Mouse (Mus musculus) right cerebral cortex, adult 2 months (tissue): ENCODE results near the gene Enc1.

Experiments used
- DNase-seq, 2 experiments: peaks; one replicate each; pipeline ENCODE4 v3.0.0; 2021 to 2022; ENCODE audit warnings: low spot score in 2 of 2

Enc1 gene

GRCm38 (mm10) chr13:97290747-97291146, 49.8 kb downstream of the Enc1 start:
- no peak for DNase-seq

- no peak for DNase-seq
Observed at GRCm38 (mm10) chr13:97291354-97291753, 50.4 kb downstream of the Enc1 start.

DNA sequence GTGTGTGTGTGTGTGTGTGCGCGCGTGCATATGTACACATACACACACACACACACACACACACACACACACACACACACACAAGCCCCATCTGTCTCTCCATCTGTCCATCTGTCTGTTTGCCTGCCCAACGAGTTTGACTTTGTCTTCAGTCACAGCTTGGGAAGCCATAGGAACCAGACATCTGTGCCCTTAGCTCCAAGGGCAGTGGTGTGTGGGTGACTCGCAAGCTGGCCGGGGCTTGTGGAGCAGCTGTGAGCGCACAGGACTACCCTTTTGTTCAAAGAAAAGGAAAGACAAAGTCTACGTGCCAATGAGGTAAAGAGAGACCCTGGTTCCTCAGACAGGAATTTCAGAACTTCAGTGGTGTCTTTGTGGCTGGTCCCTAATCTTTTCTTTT, 51.1 kb downstream of the Enc1 start:
- DNase-seq, result no peak

DNA sequence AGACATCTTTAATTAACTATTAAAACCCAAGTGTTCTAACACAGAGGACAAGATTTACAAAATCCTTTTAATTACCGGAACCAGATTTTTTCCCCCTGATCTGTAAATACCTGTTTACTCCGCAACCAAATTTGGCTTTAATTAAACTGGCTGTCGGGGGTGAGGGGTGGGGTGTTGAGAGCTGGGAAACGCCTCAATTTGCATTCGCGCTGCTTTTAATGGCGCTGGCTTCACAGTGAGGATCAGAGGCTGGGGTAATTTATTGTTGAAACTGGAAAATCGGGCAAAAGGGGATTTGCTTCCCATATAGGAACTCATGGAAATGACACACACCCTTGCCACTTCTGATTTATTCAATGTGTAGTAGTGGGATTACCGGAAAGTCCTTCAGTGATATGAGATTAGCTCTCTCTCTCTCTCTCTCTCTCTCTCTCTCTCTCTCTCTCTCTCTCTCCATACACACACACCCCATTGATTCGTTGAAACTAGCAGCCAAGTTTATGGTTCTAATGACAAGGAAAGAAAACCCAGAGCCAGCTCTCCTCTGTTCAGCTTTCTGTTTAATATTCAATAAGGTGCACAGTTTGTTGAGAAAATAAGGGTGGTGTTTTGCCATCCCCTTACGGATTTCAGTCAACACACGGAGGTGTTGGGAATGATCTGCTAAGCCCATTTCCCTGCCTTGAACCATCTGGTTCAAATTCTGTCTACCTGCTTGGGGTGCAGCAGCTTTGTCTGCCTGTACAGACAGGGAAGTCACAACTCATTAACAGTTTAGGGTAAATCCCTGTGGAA, 51.7 kb downstream of the Enc1 start:
- no peak for DNase-seq

GRCm38 (mm10) chr13:97295101-97295852, 54.4 kb downstream of the Enc1 start:
- DNase-seq, result no peak

DNA sequence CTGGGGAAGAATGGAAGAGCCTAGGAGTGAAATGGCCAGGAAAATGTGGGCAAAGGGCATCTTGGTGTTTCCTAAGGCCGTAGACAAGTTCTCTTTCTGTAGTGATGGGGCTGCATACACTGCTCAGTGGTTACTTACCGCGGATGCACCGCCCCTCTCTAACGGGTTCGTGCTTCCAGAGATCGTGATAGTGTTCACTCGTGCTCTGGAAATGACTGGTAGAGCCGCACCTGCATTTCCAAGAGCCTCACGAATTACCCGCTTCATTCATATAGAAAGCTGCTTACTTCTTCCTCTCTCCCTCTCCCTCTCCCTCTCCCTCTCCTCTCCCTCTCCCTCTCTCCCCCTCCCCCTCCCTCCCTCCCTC, 54.9 kb downstream of the Enc1 start:
- DNase-seq, result no peak

- DNase-seq, result no peak
Observed at GRCm38 (mm10) chr13:97296281-97296680, 55.4 kb downstream of the Enc1 start.

DNA sequence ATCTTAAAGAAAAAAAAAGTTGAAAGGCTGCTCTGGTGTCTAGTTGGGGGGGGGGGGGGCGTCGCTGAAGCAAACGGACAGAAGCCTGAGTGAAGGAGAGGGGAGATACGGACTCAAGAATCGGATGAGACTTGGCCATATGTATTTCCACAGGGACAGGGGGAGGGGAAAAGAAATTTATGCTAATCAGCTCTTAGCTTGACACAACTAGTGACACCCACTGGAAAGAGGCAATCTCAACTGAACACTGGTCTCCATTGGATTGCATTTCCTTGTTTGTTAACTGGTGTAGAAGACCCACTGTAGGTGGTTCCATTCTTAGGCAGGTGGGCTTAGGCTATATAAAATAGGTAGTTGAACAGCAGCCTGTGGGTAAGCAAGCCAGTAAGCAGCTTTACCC, 55.9 kb downstream of the Enc1 start:
- no peak for DNase-seq

DNA sequence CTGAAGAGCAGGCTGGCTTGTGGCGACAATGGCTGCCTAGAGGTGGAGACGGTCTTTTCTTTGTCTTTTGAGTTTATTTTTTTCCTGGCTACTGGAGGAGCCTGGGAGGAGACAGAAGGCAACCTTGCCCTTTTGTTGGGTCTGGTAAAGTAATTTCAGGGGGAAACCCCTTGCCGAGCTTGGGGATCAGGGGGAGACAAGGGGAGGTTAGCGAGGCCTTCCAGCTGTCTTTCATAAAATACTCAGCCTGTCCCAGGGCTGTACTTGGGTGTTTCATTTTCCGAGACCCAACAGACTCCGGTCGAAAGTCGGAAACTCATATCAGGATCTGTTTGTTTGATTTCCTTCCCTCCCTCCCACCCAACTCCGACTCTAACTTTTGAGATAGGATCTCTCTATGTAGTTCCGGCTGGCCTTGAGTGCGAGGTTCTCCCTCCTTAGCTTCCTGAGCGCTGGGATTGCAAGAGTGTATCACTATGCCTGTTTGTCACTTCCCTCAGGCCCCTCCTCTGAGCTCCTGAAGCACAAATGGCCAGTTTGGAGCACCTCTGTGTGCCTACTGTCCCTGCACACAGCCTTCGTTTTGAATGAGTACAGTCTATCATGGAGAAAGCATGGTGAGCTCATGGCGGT, 56.6 kb downstream of the Enc1 start:
- no peak for DNase-seq

GRCm38 (mm10) chr13:97298896-97299295, 58.0 kb downstream of the Enc1 start:
- DNase-seq, result no peak

DNA sequence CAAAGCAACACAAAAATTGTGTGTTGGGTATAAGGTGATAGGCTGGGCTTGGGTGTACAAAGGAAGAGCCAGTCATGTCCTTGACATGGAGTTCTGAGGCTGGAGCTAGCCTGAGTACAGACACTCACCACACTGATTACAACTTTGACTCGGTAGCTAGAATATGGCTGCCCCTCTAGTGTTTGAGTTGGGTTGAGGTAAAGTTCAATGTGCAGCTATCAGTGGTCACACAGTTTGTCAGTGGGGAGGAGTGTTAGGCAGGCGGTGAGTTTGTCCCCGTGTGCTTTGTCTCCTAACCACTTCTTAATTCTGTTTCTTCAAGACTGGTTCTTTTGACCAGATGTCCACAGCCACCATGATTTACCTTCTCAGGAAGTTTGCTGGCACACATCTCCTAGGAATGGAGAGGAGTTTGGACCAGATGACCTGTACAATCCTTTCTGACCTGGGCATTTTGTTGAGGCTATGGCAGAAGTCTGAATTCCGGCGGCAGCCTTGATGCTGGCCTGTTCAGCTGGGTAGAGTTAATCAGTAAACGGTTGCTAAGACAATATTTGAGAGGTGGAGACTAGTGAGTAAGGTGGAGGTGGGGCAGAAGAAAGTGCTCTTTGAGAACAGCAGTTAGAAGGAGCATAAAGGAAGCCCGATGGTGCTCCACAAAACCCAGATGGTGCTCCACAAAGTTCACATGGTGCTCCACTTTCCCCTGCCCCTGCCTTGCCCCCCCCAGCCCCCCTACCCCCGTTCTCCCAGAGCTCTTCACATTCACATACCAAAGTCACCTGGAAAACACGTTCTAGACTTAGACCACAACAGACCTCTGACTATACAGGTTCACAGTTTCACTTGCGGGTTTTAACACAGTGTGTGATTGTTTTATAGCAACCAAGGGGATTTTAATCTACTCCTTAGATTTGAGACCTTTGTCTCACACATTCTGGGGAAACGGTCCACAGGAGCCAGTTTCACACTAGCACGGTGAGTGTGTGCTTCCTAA, 59.3 kb downstream of the Enc1 start:
- DNase-seq, result no peak
